Mouse (Mus musculus) heart, adult 2 months (tissue): ENCODE data around the gene Cd200r4. TPM values are rescaled to one million over a fixed set of nuclear protein-coding genes. Genes with fewer than 3 reads are reported as not detected.
"Not testable (repeated sequence)": the region's sequence is repeated elsewhere in the genome, so short reads cannot be mapped to it uniquely, and the experiment has no call there.

Experiments used
- DNase-seq, 2 experiments: peaks; one replicate each; pipeline ENCODE4 v3.0.0; 2021
- H3K27ac ChIP-seq: fragments of 200-600 bp; 2 replicates; pipeline ENCODE4 v1.8.1; 2022
- H3K27me3 ChIP-seq: fragments of 200-500 bp; 2 replicates; pipeline ENCODE4 v1.6.1; 2012; ENCODE audit warnings: mild to moderate bottlenecking, low read length, inconsistent platforms, mixed read lengths; ENCODE audit not compliant: control insufficient read depth, insufficient read depth
- H3K36me3 ChIP-seq: fragments of 200-500 bp; 2 replicates; pipeline ENCODE4 v1.6.1; 2012; ENCODE audit warnings: low read length, inconsistent platforms; ENCODE audit not compliant: control insufficient read depth, insufficient read depth
- H3K4me1 ChIP-seq: fragments of 200-500 bp; 2 replicates; pipeline ENCODE4 v1.6.1; 2011; ENCODE audit warnings: low read length; ENCODE audit not compliant: control insufficient read depth, insufficient read depth
- H3K4me3 ChIP-seq: fragments of 200-600 bp; 2 replicates; pipeline ENCODE4 v1.8.1; 2022
- H3K79me2 ChIP-seq: fragments of 200-500 bp; replicated peaks from 2 replicates; pipeline ENCODE4 v1.6.1; 2012; ENCODE audit warnings: mild to moderate bottlenecking, inconsistent platforms, low read length, moderate library complexity, mixed read lengths; ENCODE audit not compliant: control insufficient read depth, insufficient read depth
- H3K9ac ChIP-seq: fragments of 200-500 bp; 2 replicates; pipeline ENCODE4 v1.6.1; 2012; ENCODE audit warnings: low read depth, mild to moderate bottlenecking, control low read depth, inconsistent platforms, low read length, mixed read lengths
- CTCF ChIP-seq: fragments of 200-600 bp; IDR thresholded peaks from 2 replicates; pipeline ENCODE4 v1.8.1; 2022; ENCODE audit warnings: antibody characterized with exemption, mild to moderate bottlenecking, moderate library complexity
- EP300 ChIP-seq: fragments of 200-500 bp; IDR thresholded peaks from 2 replicates; pipeline ENCODE4 v1.6.1; 2011; ENCODE audit warnings: low read depth, low read length, control low read depth; ENCODE audit not compliant: insufficient read depth
- POLR2A ChIP-seq: fragments of 200-500 bp; IDR thresholded peaks from 2 replicates; pipeline ENCODE4 v1.6.1; 2011; ENCODE audit warnings: mild to moderate bottlenecking, low read depth, low read length, control low read depth; ENCODE audit not compliant: insufficient read depth
- WGBS: fragments of 180-500 bp; shearing (Covaris S2); methylation state at CpG from one replicate; pipeline ENCODE4 v1.1.7; 2018; 5-methylcytosine and 5-hydroxymethylcytosine counted together
- intact Hi-C: fragments of 180-260 bp; cut with DNase I; formaldehyde crosslinking; loops from one replicate; pipeline ENCODE4 v1.15.1; 2025
- polyA plus RNA-seq: library from polyadenylated mRNA; depleted of rRNA; stranded (reverse); fragments of >200 nt; gene quantifications from 2 replicates; pipeline ENCODE4 v1.2.3, GENCODE M21; 2012
- total RNA-seq, 2 experiments: library from RNA; stranded (reverse); gene quantifications; 2 replicates each; pipeline ENCODE4 v1.2.3; 2021

Cd200r4 gene
- total and polyA plus RNA-seq, 3 experiments = 0.16 TPM; not detected in 2

GRCm38 (mm10) chr16:44786934-44787333 is 24.6 kb upstream of the Cd200r4 start:
- H3K79me2 ChIP-seq = no peaks in the 10 kb centered on the region
- H3K36me3 ChIP-seq = no peaks in the 10 kb centered on the region
- no peaks in the 10 kb centered on the region for H3K4me1 ChIP-seq
- no peak for TF ChIP-seq POLR2A
- TF ChIP-seq EP300 = no peak
- no peak for TF ChIP-seq CTCF
- no peak overlapping the region for H3K9ac ChIP-seq
- no peaks in the 10 kb centered on the region for H3K27me3 ChIP-seq
- no peak for DNase-seq
- no peak overlapping the region for H3K27ac ChIP-seq
- intact Hi-C loops = no loop called here
- H3K4me3 ChIP-seq = no peak overlapping the region
- 82% methylated on average over 1 of the region's 1 CpGs for WGBS

DNA sequence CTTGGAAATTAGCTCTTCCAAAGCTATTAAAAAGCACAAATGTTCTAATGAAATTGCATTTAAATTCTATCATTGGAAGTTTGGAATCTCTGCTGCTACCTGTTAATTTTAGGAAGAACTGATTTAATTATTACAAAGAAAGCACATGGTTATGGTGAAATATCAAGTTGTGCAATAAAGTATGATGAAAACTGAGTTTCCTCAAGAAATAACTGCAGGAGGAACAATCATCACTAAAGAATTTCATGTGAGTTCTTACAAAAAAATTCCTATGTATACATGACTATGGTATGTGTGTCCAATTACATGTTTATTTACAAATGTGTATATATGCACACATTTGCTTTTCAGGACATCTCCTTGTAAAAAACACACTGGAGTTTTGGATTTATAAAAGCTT is 17.1 kb upstream of the Cd200r4 start:
- no peak for TF ChIP-seq POLR2A
- no peak for TF ChIP-seq CTCF
- no peak for TF ChIP-seq EP300
- Histone ChIP-seq H3K27me3 (no peaks in the 10 kb centered on the region), H3K27ac (no peak overlapping the region), H3K4me3 (no peak overlapping the region), H3K9ac (no peak overlapping the region), H3K4me1 (no peaks in the 10 kb centered on the region), H3K36me3 (no peaks in the 10 kb centered on the region), H3K79me2 (no peaks in the 10 kb centered on the region)
- DNase-seq = no peak
- intact Hi-C loops = no loop called here

GRCm38 (mm10) chr16:44805976-44806375 is 5.6 kb upstream of the Cd200r4 start:
- Histone ChIP-seq H3K4me3 (no peak overlapping the region), H3K9ac (no peak overlapping the region), H3K79me2 (no peaks in the 10 kb centered on the region), H3K27me3 (no peaks in the 10 kb centered on the region), H3K36me3 (no peaks in the 10 kb centered on the region), H3K27ac (no peak overlapping the region), H3K4me1 (no peaks in the 10 kb centered on the region)
- TF ChIP-seq POLR2A (no peak), CTCF (no peak), EP300 (no peak)
- intact Hi-C loops = no loop called here
- DNase-seq = no peak

GRCm38 (mm10) chr16:44810223-44810622 is 1.3 kb upstream of the Cd200r4 start:
- WGBS = 91% methylated on average over 4 of the region's 4 CpGs
- DNase-seq, H3K9ac ChIP-seq, H3K79me2 ChIP-seq, H3K4me1 ChIP-seq, H3K36me3 ChIP-seq, H3K4me3 ChIP-seq, intact Hi-C loops, H3K27ac ChIP-seq, H3K27me3 ChIP-seq: not testable (repeated sequence)

GRCm38 (mm10) chr16:44812468-44813065 is 1.0 kb downstream of the Cd200r4 start:
- Histone ChIP-seq H3K27ac (no peak overlapping the region), H3K4me1 (no peaks in the 10 kb centered on the region), H3K27me3 (no peaks in the 10 kb centered on the region), H3K79me2 (no peaks in the 10 kb centered on the region), H3K9ac (no peak overlapping the region), H3K36me3 (no peaks in the 10 kb centered on the region), H3K4me3 (no peak overlapping the region)
- intact Hi-C loops = no loop called here
- 76% methylated on average over 6 of the region's 6 CpGs for WGBS
- DNase-seq = no peak
- no peak for TF ChIP-seq EP300
- TF ChIP-seq CTCF = no peak

GRCm38 (mm10) chr16:44818010-44818409 is 6.5 kb downstream of the Cd200r4 start:
- TF ChIP-seq POLR2A (no peak), CTCF (no peak)
- DNase-seq = no peak
- intact Hi-C loops = no loop called here
- Histone ChIP-seq H3K36me3 (no peaks in the 10 kb centered on the region), H3K79me2 (no peaks in the 10 kb centered on the region), H3K4me1 (no peaks in the 10 kb centered on the region), H3K27ac (no peak overlapping the region), H3K9ac (no peak overlapping the region), H3K27me3 (no peaks in the 10 kb centered on the region), H3K4me3 (no peak overlapping the region)
- WGBS = 45% methylated on average over 1 of the region's 1 CpGs

GRCm38 (mm10) chr16:44820545-44820944 is 9.0 kb downstream of the Cd200r4 start:
- Histone ChIP-seq H3K9ac (no peak overlapping the region), H3K79me2 (no peaks in the 10 kb centered on the region), H3K4me3 (no peak overlapping the region), H3K4me1 (no peaks in the 10 kb centered on the region), H3K36me3 (no peaks in the 10 kb centered on the region), H3K27ac (no peak overlapping the region), H3K27me3 (no peaks in the 10 kb centered on the region)
- TF ChIP-seq POLR2A (no peak), EP300 (no peak), CTCF (no peak)
- intact Hi-C loops = no loop called here
- 73% methylated on average over 4 of the region's 4 CpGs for whole genome bisulfite sequencing
- DNase-seq = no peak
